Mouse (Mus musculus): ENCODE data around the gene Olfr131.
"Not testable (repeated sequence)": the region's sequence is repeated elsewhere in the genome, so short reads cannot be mapped to it uniquely, and the experiment has no call there.

Olfr131 gene

GRCm38 (mm10) chr17:38088593-38088992, at the start of gene Olfr131:
TSS of gene Olfr131 (minus strand) at chr17:38088693.
- DNase-seq (ENCODE audit: extremely low spot score) = no peak

GRCm38 (mm10) chr17:38134426-38134825, 45.9 kb upstream of the Olfr131 start, which contains the start of gene Olfr132:
TSS of gene Olfr132 (minus strand) at chr17:38134526.
- no peak for DNase-seq (ENCODE audit: extremely low spot score)

- DNase-seq (ENCODE audit: extremely low spot score) = not testable (repeated sequence)
These were observed 36.9 kb upstream of the Olfr131 start for GRCm38 (mm10) chr17:38125371-38125770.

GRCm38 (mm10) chr17:38124199-38124598, 35.7 kb upstream of the Olfr131 start:
- DNase-seq (ENCODE audit: extremely low spot score) = not testable (repeated sequence)

GRCm38 (mm10) chr17:38082364-38082763, 6.1 kb downstream of the Olfr131 start:
- DNase-seq (ENCODE audit: extremely low spot score) = no peak

DNA sequence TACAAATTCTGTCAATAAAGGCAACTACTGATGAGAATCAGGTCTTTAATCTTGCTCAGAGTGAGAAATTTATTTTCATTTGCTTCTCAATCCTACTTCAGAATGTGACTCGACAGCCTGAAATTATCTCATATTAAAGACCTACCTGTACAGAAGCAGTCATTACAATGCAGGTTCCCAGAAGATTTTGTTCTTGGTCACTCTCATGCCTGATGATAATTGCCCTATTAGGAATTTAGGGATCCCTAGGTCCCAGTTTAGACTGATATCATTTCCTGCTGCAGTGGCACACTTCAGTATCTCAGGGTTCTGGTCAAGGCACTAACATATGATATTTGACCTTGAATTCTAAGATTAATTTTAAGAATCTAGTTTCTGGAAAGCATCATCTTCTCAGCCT, 24.9 kb downstream of the Olfr131 start, which contains the start of gene Olfr130:
Olfr130 (plus strand) TSS at position 301 of the 400 bp plus-strand sequence.
- no peak for DNase-seq (ENCODE audit: extremely low spot score)

- no peak for DNase-seq (ENCODE audit: extremely low spot score)
These were observed 28.5 kb downstream of the Olfr131 start, which contains the start of gene Olfr129 for GRCm38 (mm10) chr17:38059979-38060378. TSS of gene Olfr129 (minus strand) at chr17:38060079.

All from embryo, embryonic 9.5 days (tissue).